Mouse (Mus musculus): ENCODE measurements around the gene Tsfm.
"Not testable (repeated sequence)": the region's sequence is repeated elsewhere in the genome, so short reads cannot be mapped to it uniquely, and the experiment has no call there.

The Tsfm gene

GRCm38 (mm10) chr10:127063913-127064870, 33.6 kb upstream of the Tsfm start:
- DNase-seq (ENCODE audit: low spot score in 2 of 2) = no peak

GRCm38 (mm10) chr10:127063239-127063872, 32.7 kb upstream of the Tsfm start, which contains the start of gene Cdk4:
Cdk4 (plus strand) TSS chr10:127063534.
- peak; percentile 97 to 99 for DNase-seq (ENCODE audit: low spot score in 2 of 2)

- DNase-seq (ENCODE audit: low spot score in 2 of 2) = no peak
Observed at GRCm38 (mm10) chr10:127062503-127062902, 31.9 kb upstream of the Tsfm start.

GRCm38 (mm10) chr10:127062101-127062500, 31.5 kb upstream of the Tsfm start:
- DNase-seq (ENCODE audit: low spot score in 2 of 2) = not testable (repeated sequence)

- DNase-seq (ENCODE audit: low spot score in 2 of 2) = no peak
Observed at GRCm38 (mm10) chr10:127061513-127061912, 30.9 kb upstream of the Tsfm start.

GRCm38 (mm10) chr10:127061085-127061484, 30.4 kb upstream of the Tsfm start:
- DNase-seq (ENCODE audit: low spot score in 2 of 2) = no peak

GRCm38 (mm10) chr10:127059968-127060916, 29.6 kb upstream of the Tsfm start, which contains the start of gene March9:
March9 (minus strand) TSS chr10:127060184.
- peak in 1 of 2 experiments; percentile 67 for DNase-seq (ENCODE audit: low spot score in 2 of 2)

GRCm38 (mm10) chr10:127059174-127059967, 28.7 kb upstream of the Tsfm start:
- no peak for DNase-seq (ENCODE audit: low spot score in 2 of 2)

GRCm38 (mm10) chr10:127058708-127059107, 28.1 kb upstream of the Tsfm start:
- no peak for DNase-seq (ENCODE audit: low spot score in 2 of 2)

GRCm38 (mm10) chr10:127058161-127058560, 27.5 kb upstream of the Tsfm start:
- DNase-seq (ENCODE audit: low spot score in 2 of 2) = peak in 1 of 2 experiments; percentile 70

- no peak for DNase-seq (ENCODE audit: low spot score in 2 of 2)
Observed at GRCm38 (mm10) chr10:127056490-127056889, 25.9 kb upstream of the Tsfm start.

GRCm38 (mm10) chr10:127055406-127055805, 24.8 kb upstream of the Tsfm start:
- no peak for DNase-seq (ENCODE audit: low spot score in 2 of 2)

- no peak for DNase-seq (ENCODE audit: low spot score in 2 of 2)
Observed at GRCm38 (mm10) chr10:127054646-127055045, 24.0 kb upstream of the Tsfm start.

GRCm38 (mm10) chr10:127050119-127050474, 19.5 kb upstream of the Tsfm start:
- no peak for DNase-seq (ENCODE audit: low spot score in 2 of 2)

GRCm38 (mm10) chr10:127049395-127050118, 18.9 kb upstream of the Tsfm start:
- DNase-seq (ENCODE audit: low spot score in 2 of 2) = no peak

GRCm38 (mm10) chr10:127048608-127049394, 18.2 kb upstream of the Tsfm start:
- DNase-seq (ENCODE audit: low spot score in 2 of 2) = no peak

GRCm38 (mm10) chr10:127047954-127048353, 17.3 kb upstream of the Tsfm start, which contains the start of gene Cyp27b1:
Cyp27b1 (plus strand) TSS chr10:127048250.
- no peak for DNase-seq (ENCODE audit: low spot score in 2 of 2)

- no peak for DNase-seq (ENCODE audit: low spot score in 2 of 2)
Observed at GRCm38 (mm10) chr10:127043187-127043586, 12.5 kb upstream of the Tsfm start.

GRCm38 (mm10) chr10:127042468-127043115, 12.0 kb upstream of the Tsfm start:
- DNase-seq (ENCODE audit: low spot score in 2 of 2) = no peak
